Mouse (Mus musculus) adrenal gland, adult 8-10 months (tissue): Measurements from ENCODE around the gene Atf7. TPM values are rescaled to one million over a fixed set of nuclear protein-coding genes. Genes with fewer than 3 reads are reported as not detected.

Source experiments
- DNase-seq: peaks from one replicate; pipeline ENCODE4 v3.0.0; 2022
- total RNA-seq, 4 experiments: library from RNA; stranded (reverse); gene quantifications; 2 replicates each; pipeline ENCODE4 v1.2.4; 2022

The Atf7 gene
- total RNA-seq, 4 experiments from 2014 or later, result 55.5 to 104 (median 76.0) TPM

- no peak for DNase-seq
These were observed 109.5 kb downstream of the Atf7 start for GRCm38 (mm10) chr15:102515791-102516190.

GRCm38 (mm10) chr15:102515261-102515660 lies 110.0 kb downstream of the Atf7 start:
- DNase-seq, result no peak

- DNase-seq, result no peak
These were observed 112.3 kb downstream of the Atf7 start for GRCm38 (mm10) chr15:102513004-102513403.

- DNase-seq, result no peak
These were observed 112.8 kb downstream of the Atf7 start for GRCm38 (mm10) chr15:102512471-102512870.

- DNase-seq, result no peak
These were observed 113.3 kb downstream of the Atf7 start for GRCm38 (mm10) chr15:102512010-102512409.

GRCm38 (mm10) chr15:102511285-102511833 lies 113.9 kb downstream of the Atf7 start:
- DNase-seq, result no peak

- DNase-seq, result peak; percentile 85
These were observed 114.5 kb downstream of the Atf7 start for GRCm38 (mm10) chr15:102510590-102511284.

- no peak for DNase-seq
These were observed 115.2 kb downstream of the Atf7 start for GRCm38 (mm10) chr15:102510110-102510509.

- DNase-seq, result no peak
These were observed 116.9 kb downstream of the Atf7 start for GRCm38 (mm10) chr15:102508336-102508735.

GRCm38 (mm10) chr15:102507561-102507960 lies 117.7 kb downstream of the Atf7 start:
- no peak for DNase-seq

GRCm38 (mm10) chr15:102506864-102507263 lies 118.4 kb downstream of the Atf7 start:
- no peak for DNase-seq

- DNase-seq, result no peak
These were observed 118.8 kb downstream of the Atf7 start for GRCm38 (mm10) chr15:102506464-102506830.

- no peak for DNase-seq
These were observed 119.3 kb downstream of the Atf7 start for GRCm38 (mm10) chr15:102505770-102506463.

- DNase-seq, result no peak
These were observed 120.0 kb downstream of the Atf7 start for GRCm38 (mm10) chr15:102505073-102505769.

GRCm38 (mm10) chr15:102503924-102504782 lies 121.1 kb downstream of the Atf7 start:
- no peak for DNase-seq

- DNase-seq, result no peak
These were observed 121.8 kb downstream of the Atf7 start, which contains the start of gene Gm10337 for GRCm38 (mm10) chr15:102503447-102503846. Gene Gm10337 (plus strand): TSS chr15:102503722.

- DNase-seq, result no peak
These were observed 122.9 kb downstream of the Atf7 start for GRCm38 (mm10) chr15:102502254-102502840.

GRCm38 (mm10) chr15:102501084-102501814 lies 124.0 kb downstream of the Atf7 start:
- DNase-seq, result no peak

GRCm38 (mm10) chr15:102500479-102500878 lies 124.8 kb downstream of the Atf7 start:
- DNase-seq, result no peak

GRCm38 (mm10) chr15:102499851-102500250 lies 125.4 kb downstream of the Atf7 start:
- DNase-seq, result no peak

GRCm38 (mm10) chr15:102499370-102499769 lies 125.9 kb downstream of the Atf7 start:
- no peak for DNase-seq
